Mouse (Mus musculus): ENCODE measurements around the gene Zbtb18.

Zbtb18 gene

DNA sequence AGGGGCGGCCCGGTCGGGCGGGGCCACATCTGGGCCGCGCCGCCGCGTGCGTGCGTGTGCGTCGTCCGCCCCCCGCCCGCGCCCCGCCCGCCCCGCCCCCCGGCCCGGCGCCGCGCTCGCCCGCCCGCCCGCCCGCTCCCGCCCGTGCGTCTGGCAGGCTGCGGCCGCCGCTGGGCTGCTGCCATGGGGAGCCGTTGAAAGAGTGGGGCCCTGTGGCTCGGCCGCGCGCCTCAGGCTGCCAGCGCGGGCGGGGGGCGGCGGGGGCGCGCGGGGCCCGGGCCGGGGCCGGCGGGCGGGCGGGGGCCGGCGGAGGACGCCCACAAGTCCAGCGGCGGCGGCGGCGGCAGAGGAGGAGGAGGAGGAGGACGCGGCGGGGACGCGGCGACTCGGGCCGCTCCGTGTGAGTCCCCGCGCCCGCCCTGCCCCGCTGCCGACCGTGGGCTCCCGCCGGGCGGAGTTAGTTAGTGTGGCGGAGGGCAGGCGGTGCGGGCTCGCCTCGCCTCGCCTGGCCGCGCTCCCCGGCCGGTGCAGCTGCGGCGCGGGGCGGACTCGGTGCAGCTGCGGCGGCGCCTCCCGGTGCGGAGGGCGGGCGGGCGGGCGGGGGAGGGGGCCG lies at the start of gene Zbtb18:
TSS of gene Zbtb18 (plus strand) at position 156 of the 613 bp plus-strand sequence.
- in situ Hi-C loops (cut with MboI, MseI): no loop called here

DNA sequence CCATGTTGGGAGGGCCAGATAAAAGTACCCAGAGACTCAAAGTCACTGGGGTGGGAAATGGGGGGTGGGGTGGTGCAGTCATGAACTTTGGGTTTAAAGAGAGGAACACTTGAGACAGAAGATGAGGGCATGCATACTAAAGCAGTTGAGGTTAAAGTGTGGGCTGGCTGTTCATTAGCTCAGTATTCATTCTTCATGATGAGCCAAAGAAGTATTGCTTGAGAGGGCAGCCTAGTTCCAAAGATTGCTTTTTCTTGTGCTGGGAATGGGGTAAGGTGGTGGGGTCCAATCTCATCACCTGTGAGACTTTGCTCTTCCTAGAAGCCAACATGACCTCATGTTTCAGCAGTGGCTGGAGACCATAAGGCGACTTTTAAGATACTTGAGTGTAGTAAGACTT lies 44.7 kb upstream of the Zbtb18 start:
- in situ Hi-C loops (cut with MboI, MseI): no loop called here

DNA sequence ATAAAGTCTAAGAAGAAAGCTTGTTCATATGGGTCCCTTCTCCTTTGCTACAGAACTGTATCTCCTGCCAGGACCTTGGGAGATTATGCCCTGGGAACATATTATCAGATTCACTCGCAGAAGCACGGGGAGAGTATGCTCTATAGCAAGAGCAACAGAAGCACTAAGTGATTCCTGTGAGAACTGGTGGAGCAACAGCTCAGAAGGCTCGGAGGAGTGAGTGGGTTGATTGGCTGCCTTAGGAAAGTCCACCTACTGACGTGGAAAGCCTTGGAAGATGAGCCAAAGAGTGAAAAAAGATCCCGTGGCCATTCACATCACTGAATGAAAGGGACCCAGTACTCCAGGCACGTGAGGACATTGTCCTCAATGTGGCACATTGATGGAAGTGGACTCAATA lies 37.0 kb upstream of the Zbtb18 start:
- in situ Hi-C loops (cut with MboI, MseI): no loop called here

DNA sequence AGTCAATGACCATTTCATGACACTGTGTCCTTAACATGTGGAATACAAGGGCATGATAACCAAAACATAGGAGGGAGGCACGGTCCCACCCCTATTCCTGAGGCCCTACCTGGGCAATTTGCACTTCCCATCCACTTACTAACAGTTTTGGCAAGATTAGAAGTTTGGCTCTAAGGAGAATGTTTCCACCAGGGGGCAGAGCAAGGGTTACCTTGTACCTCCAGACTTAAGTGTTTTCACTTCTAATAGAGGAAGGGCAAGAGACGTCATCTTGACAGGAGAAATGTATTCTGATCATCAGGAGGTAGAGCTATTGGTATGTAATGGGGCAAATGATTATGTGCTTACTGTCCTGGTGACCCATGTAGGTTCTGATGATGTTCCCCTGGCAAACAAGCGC lies 33.5 kb upstream of the Zbtb18 start:
- in situ Hi-C loops (cut with MboI, MseI): no loop called here

DNA sequence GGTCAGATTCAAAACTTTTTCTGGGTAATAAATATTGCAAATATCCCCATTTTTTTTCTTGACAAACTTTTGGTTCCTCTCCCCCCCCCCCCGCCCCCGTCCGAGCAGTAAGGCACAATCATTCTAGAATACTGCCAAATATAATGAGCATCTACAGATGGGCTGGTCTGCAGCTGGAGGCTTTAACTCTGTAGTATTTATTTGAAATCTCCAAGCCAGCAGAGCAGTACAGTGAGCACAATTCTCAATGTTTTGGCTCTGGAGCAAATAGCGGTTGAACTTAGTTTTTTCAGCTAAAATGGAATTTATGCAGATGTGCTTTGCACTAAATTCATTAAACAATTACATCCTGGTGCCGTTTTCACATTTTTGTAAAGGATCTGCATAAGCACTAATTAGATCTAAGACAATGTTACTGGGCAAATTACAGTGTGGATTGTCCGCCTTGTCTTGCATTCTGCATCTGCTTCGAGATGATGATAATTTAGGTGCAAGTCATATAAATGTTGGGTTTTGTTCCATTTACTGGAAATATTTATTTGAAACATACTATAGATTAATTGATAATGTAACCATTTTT lies 31.3 kb upstream of the Zbtb18 start:
- in situ Hi-C loops (cut with MboI, MseI): loop anchor here (5.0 kb wide), 1 partner anchor 291 kb away; no protein-coding TSS in a partner anchor

DNA sequence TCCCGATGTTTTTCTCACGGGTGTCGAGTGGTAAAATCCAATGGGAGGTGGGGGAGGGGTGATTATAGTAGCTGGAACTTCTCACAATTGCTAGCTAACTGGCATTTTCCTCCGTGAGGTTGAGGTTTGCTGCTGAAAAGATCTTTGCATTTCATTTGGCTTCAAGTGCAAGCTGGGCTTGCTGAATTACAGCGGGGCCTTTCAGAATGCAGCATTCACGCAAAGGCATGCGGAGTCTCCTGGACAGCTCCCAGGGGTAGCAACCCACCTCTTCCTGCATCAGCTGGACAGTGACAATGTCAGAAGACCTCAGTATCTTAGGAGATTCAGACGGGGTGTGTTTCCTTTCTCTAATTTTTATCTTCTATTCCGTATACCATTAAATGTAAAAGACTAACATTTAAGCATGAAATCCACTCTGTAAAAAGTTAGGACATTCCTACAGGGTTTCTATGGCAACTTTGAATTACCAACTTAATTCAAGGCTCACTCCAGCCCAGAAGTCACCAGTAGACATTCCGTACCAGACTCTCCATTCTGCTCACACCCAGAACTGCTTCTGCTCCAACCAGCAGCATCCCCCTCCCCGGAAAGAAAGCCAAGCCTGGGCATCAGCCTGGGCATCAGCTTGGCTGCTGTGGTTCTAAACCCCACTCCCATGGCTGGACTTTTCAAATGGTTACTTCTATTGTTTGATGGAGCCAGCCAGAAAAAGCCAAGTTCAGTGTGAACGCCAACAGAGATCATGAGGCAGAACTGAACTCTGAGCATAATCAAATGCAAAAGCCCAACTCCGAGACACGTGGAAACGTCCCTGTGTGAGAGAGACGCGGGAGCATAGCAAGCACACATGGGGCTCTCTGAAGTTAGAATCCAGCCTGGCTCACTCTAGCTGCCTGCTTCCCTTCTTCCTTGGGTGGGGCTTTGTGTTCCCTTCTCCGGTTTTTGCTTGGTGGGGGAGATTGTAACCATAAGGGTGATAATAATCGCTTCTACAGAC lies 30.5 kb upstream of the Zbtb18 start:
- in situ Hi-C loops (cut with MboI, MseI): loop anchor here (5.0 kb wide), 1 partner anchor 291 kb away; no protein-coding TSS in a partner anchor

DNA sequence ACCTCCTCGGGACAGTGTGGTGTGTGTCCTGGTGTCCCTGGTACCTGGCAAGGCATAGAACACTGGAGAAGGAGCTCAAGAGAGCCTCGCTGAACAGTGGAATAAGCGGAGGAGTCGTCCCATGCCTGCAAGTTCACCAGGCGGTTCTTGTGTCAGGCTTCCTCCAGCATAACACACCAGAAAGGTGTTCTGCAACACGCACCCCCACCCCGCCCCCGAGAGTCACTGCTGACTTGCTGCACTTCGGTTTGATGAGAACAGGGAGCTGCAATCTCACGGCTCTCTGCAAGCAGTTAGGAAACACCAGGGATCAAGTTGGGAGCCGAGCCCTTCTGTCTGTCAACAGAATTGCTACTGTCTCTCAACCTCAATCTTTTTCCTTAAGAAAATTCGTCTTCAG lies 22.8 kb upstream of the Zbtb18 start:
- in situ Hi-C loops (cut with MboI, MseI): no loop called here

DNA sequence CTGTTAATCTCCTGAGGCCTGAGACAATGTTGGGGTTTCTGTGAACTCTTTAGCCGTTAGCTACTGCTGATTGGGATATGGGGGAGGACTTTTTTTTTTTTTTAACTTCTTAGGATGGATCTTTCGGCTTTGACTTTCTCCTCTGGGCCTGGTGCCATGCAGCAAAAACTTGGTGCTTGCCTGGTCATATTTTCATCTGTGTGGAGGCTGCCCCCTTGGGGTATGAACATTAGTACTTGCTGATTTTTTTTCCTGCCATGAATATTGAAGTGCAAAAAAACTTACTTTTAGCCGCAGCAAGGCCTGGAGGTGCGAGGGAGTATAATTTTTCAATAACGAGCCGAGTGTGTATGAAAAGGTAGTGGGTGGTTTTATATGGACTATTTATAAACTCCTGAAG lies 22.0 kb upstream of the Zbtb18 start:
- in situ Hi-C loops (cut with MboI, MseI): no loop called here

DNA sequence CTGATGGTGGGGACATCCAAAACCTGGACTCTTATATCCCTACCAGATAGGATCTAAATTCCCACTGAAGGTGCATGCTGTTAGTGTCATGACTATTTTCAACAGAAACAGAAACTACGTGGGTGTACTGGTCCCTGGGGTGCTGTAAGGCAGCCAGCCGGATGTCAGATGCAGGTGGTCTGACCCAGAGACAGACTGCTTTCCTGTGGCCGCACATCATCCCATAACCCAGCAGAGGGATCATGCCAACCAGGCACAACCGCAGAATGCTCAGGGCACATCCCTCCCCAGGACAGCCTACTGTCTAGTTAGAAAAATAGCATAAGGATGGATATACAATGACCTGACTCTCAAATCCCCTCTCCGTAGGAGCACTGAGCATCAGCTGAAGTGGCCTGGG lies 14.3 kb upstream of the Zbtb18 start:
- in situ Hi-C loops (cut with MboI, MseI): no loop called here

DNA sequence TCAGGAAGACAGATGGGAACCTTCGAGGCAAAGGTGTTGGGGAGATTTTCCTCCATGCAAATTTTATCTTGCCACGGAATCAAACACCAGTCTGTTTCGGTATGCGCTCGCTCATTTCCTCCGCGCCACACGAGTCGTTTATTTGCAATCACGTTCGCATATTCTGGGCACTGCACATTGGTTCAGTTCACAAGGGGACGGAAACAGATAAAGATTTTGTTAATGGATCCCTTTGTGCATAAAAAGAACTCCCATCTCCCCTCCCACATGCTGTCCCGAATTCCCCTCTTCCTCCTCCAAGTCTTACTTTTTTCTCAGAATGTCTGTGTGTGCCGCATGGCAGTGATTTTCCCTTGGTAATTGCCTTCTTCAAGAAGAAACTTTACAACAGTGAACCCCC lies 13.8 kb upstream of the Zbtb18 start:
- in situ Hi-C loops (cut with MboI, MseI): no loop called here

DNA sequence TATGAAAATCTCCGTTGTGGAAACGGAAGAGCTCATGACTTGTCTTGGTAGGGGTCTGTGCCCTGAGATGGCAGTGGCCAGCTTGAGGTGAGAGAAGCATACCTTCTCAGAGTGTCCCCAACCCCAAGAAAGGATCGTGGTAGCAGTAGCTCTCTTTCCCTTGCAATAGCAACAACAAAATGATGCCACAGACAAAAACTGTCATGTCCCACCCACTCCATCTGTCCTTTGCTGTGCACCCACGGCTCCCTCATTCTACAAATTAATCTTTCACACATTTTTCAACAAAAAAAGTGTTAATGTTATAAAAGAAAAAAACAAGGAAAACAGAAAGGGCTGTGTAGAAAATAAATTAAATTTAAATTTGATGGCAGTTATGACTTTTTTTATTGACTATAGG lies 13.1 kb upstream of the Zbtb18 start:
- in situ Hi-C loops (cut with MboI, MseI): no loop called here

DNA sequence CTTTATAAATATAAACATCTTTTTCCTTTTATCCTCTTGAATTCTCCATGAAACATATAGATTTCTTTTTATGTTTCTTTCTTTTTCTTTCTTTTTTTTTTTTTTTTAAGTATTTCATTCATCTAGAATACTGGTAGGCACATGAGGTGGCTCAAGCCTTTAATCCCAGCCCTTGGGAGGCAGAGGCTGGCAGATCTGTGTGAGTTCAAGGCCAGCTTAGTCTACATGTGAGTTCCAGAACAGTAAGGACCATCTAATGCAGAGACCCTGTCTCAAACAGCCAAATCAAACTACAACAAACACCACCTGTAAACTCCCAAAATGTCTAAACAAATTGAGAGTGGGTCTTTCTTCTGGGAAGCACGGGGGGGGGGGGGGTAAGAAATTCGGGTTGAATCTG lies 1.7 kb upstream of the Zbtb18 start:
- in situ Hi-C loops (cut with MboI, MseI): no loop called here

DNA sequence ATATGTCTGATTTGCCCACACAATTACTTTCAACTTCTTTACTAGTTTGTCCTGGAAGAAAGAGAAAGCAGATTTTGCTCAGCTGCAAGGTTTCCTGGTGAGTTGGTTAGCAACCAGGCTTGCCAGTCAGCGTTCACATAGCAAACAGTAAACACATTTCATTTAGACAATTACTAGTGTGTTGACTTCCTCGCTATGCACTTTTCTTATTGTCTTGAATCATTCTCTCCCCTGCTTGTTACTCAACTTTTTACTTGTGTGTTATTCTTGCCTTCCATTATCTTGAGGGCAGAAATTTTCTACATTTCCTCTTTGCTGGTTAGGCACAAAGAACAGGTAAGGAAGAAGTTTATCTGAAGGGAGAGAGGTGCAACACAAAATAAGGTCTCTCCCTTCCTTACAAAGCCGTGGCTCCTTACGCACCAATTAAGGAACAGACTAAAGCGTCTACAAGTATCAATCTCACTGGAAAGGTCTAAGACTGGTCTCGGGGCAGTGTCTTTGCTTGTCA lies 1.1 kb upstream of the Zbtb18 start:
- in situ Hi-C loops (cut with MboI, MseI): no loop called here

DNA sequence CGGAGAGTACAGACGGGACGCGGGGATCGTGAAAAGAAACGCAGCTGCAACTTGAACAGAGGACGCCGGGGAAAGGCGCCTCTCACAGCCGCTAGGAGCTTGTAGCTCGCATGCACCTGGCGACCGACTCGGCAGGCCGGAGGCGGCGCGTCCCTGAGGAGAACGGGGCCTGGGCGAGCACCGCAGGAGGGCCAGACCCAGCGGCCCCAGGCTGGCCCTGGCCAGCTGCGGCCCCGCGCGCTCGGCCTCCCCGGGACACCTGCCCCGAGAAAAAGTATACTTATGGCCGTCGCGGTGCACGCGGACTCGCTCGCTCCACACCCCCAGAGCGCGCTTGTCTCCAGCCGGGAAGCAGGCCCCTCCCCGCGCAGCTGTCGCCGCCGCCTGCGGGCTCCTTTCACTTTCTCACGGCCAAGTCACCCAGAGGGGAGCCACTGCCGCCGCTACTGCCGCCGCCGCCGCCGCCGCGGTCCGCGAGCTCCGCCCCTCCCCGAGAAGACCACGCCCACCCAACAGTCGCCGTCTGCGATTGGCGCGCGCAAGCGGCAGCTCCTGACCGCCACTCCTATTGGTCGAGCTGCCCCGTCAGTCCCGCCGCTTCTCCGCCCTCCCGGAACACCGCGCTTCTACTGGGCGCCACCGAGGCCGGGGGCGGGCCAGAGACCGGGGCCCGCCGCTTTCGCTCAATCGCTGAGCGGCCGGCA lies 507 bp upstream of the Zbtb18 start:
- in situ Hi-C loops (cut with MboI, MseI): no loop called here

DNA sequence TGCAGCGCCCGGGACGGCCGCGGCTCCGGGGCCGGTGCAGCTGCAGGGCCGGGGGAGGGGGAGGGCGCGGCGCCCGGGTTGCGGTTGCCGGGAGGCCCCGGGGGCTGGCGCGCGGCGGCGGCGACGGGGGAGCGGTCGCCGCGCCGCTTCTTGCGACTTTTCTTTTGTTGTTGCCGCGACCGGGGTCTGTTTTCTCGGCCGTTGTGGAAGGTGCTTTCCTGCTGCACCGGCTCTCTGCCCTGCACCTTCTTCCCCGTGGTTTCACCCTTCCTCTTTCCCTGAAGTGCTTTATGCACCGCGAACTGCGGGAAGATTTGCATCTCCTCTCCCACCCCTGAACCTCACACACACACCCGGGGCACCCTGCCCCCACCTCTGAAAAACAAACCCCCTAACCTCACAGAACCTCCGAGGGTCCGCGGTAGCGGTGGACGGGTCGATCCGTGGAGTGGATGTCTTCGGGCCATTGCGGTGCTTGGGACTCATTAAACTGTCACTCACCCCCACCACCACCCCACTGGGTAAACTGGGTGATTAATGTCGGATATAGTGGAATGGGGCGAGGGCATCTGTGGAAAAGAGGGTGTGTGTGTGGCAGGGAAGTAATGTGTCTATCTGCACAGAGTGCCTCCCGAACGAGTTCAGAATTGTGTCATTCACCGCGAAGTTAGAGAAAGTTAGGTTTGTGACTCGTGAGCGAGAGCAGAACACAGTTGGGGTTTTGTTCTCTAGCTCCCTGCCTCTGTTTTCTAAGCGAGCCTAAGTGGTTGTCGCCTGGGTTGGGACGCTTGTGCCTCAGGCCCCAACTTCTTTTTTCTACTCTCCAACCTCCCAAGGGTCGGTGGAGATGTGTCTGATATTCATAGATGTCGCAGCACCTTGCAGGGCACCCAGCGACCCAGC lies 921 bp downstream of the Zbtb18 start:
- in situ Hi-C loops (cut with MboI, MseI): no loop called here

DNA sequence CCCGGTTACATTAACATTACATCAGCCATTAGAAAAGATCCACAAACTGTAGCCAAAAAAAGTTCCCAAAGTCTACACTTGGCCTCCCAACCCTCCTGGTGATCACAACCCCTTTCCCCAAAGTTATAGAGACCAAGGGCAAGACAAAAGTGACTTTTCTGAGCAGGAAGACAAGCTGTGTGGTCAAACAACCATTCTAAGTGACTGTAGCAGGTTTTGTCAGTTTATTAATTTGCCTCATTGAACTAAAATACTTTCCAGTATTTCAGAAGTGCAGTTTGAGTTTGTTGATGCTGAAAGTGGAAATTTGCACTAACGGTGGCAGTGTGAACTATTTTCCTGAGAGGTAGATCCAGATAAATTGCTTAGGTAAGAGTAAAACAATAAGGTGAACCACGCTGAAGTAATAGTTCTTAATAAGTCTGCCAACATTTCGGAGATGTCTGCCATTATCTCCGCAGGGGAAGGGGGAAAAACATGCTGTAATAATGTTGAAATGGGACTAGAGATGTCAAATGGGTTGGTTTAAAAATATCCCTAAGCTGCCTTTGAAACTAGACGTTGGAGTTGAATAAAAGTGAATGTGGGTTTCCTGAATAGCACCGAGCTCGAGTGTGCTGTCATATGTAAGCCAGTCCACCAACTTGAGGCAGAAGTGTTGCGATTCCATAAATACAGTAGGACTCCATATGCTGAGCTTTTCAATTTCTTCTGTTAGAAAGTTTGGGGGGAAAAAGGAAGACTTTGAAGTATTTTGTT lies 1.8 kb downstream of the Zbtb18 start:
- in situ Hi-C loops (cut with MboI, MseI): no loop called here

DNA sequence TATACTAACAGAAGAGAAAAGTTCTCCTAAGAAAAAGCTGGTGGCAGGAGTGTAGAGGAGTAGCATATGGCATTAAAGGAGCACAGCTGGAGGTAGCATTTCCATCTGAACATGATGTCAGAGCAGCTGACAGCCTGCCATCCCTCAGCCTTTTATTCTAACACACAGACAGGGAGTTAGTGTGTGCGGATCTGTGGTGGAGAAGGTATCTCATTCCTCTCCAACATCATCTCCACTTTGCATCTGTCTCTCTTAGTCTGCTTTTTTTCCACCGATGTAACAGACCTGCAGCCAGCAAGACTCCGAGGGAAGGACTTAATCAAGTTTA lies 2.3 kb downstream of the Zbtb18 start:
- in situ Hi-C loops (cut with MboI, MseI): no loop called here

DNA sequence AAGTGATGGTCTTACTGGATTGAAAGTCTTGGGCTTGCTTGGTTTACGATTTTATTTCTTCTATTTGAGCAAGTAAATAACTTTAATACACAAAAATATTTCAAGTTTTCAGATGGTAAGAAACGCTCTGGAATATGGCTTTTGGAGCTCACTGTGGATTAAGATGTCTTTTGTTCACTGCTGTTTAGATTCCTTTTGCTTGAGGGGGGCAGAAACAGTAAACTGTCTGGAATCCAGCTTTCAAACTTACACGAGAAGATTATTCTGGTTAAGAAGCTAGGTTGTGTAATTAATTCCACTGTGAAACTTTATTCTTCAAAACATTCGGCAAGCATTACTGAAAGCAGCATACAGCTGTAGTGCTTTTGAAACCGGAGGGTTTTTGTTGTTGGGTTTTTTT lies 2.8 kb downstream of the Zbtb18 start:
- in situ Hi-C loops (cut with MboI, MseI): no loop called here

DNA sequence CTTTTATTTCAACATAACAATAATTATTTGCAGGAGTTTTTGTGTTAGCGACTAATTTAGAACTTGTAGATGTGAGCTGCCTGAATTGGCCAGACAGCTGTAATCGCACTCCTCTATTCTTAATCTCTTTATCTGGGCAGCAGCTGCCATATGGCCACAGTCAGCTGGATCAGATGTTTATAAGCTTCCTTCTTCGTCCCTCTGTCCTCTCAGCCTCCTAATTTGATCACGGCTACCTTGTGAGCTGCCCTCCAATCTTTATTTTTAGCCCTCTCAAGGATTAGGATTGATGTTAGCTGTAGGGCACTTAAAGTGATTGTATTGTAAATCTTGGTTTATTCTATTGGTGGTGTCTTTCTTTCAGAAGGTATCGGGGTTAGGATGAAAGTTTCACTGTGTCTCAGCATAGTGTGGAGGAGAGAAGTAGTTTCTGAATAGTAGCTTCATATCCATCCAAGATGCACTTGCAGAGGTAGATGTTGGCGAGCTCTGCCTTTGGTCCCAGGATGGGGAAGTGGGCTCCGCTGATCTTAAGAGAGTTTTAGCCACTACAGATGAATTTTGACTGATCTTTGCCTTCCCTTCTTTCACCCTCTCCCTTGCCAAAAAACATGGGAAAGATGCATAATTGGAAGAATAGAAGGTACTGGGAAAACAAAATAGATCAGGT lies 3.4 kb downstream of the Zbtb18 start:
- in situ Hi-C loops (cut with MboI, MseI): no loop called here

DNA sequence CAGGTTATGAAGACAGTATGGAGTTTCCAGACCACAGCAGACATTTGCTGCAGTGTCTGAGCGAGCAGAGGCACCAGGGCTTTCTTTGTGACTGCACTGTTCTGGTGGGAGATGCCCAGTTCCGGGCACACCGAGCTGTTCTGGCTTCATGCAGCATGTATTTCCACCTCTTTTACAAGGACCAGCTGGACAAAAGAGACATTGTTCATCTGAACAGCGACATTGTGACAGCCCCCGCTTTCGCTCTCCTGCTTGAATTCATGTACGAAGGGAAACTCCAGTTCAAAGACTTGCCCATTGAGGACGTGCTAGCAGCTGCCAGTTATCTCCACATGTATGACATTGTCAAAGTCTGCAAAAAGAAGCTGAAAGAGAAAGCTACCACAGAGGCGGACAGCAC lies 4.9 kb downstream of the Zbtb18 start:
- in situ Hi-C loops (cut with MboI, MseI): no loop called here

All from T-helper 1 cell (primary cell).